Mouse (Mus musculus) lung, adult 2 months (tissue): Measurements from ENCODE around the gene Nedd4.

ENCODE experiments used
- CTCF ChIP-seq: fragments of 200-500 bp; IDR thresholded peaks from 2 replicates; pipeline ENCODE4 v1.5.1; 2011; ENCODE audit warnings: mild to moderate bottlenecking, low read length, control low read depth; ENCODE audit not compliant: insufficient read depth
- POLR2A ChIP-seq: fragments of 200-500 bp; IDR thresholded peaks from 2 replicates; pipeline ENCODE4 v1.6.1; 2011; ENCODE audit warnings: low read depth, mild to moderate bottlenecking, control low read depth, low read length, borderline replicate concordance; ENCODE audit errors: extremely low read depth

- TF ChIP-seq CTCF (no peak), POLR2A (no peak)
These were observed 24.4 kb downstream of the Nedd4 start for GRCm38 (mm10) chr9:72686506-72686905.
